Mouse (Mus musculus): ENCODE data around the gene Tcf23.

Tcf23 gene

DNA sequence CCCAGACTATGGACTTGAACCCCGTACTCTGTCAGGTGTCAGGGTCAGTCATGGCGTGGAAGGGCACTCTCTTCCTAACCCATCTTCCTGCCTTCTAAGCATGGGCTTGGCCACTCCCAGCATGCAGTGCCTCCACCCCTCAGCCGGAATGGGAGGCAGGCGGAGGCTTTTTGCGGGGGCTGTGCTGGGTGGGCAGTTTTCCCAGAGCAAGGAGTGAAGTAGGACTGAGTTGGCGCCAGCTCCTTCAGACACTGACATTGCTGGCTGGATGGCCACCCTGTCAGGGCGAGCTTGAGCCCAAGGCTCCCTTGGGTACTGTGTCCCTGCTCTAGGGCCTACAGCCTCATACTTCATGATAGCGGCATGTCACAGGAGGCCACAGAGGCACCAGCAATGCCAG is at the start of gene Tcf23:
TSS of gene Tcf23 (plus strand) at position 247 of the 400 bp plus-strand sequence.
- no peak for DNase-seq

DNA sequence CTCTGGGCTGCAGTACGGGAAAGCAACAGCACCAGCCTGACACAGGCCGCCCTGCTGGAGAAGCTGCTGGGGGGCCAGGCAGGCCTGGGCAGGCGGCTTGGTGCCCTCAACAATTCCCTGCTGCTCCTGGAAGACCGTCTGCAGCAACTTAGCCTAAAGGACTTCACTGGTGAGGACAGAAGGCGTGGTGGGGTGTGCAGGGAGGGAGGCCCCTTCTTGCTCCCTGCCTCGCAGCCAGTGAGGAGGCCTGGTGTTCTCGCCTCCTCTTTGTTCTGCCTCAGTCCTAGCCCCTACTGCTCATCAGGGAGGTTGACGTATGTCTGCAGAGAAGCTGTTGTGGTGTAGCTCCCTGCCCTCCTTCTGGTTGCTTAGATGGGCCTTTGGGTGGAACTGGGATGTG is 49.8 kb upstream of the Tcf23 start:
- DNase-seq = no peak

DNA sequence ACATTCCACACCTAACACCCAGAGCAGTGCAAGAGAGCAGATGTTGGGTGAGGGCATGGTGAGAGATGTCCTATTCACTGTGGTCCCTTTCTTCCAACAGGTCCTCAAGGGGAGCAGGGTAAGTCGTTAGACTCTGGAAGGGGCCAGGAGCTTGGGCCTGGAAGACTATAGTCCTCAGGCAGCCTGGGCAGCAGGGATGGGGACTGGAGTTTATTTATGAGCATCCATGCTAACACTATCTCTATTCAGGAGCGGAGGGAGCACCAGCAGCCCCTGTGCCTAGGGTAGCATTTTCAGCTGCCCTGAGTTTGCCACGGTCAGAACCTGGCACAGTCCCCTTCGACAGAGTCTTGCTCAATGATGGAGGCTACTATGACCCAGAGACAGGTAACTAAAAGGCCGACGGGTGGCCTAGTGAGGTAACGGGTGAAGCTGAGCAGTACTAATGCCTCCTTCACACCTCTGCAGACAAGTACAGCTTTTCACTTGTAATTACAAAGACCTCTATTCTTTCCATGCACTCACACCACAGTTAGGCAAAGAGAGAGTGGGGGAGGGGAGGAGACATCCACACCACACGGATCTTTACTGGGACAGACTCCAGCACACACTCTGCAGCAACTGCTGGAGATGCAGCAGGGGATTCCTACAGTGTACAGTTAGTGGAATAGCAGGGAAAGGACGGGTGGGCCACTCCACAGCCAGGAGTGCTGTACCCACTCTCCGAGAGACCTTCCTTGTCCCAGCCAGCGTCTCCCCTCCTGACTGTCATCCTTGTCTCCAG is 48.4 kb upstream of the Tcf23 start:
- no peak for DNase-seq

DNA sequence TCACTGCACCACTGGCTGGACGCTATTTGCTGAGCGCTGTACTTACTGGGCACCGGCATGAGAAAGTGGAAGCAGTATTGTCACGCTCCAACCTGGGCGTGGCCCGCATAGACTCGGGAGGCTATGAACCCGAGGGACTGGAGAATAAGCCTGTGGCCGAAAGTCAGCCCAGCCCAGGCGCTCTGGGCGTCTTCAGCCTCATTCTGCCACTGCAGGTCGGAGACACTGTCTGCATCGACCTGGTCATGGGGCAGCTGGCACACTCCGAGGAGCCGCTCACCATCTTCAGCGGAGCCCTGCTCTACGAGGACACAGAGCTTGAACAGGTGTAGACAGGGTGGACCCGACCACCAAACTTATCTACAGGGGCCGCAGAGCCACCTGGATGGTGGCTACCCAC is 47.8 kb upstream of the Tcf23 start:
- DNase-seq = no peak

DNA sequence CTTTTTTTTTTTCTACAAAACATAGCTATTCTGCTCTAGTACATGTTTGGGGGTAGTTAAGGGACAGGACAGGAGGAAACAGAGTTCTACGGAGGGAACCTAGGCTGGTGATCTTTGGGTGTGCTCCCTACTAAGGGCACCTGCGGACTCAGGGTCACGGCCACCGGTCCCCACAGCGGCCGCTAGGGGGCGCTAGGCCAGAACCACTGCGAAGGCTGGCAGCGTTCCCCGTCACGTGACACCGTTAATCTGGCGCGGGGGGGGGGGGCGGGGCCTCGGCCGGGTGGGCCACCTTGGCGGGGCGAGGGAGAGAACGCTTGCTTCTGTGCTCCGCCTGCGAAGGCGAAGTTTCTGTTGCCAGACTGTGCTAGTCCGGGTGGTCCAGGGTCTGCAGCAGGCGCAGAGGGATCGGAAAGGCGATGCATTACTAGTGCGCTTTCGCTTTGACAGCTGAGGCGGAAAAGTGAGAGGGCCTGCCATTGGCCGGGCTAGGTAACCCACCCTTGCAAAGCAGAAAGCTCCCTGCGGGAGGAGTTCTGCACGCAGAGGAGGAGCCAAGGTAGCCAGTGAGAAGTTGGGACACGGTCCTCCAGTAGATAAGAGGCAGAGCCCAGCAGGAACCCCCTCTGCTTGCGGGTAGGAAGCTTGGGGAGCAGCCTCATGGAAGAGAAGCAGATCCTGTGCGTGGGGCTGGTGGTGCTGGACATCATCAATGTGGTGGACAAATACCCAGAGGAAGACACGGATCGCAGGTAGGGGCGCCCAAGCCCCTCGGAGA is 47.0 kb upstream of the Tcf23 start, which contains the start of gene Khk:
TSS of gene Khk (plus strand) at position 176 of the 778 bp plus-strand sequence.
- DNase-seq = peak; percentile 93

DNA sequence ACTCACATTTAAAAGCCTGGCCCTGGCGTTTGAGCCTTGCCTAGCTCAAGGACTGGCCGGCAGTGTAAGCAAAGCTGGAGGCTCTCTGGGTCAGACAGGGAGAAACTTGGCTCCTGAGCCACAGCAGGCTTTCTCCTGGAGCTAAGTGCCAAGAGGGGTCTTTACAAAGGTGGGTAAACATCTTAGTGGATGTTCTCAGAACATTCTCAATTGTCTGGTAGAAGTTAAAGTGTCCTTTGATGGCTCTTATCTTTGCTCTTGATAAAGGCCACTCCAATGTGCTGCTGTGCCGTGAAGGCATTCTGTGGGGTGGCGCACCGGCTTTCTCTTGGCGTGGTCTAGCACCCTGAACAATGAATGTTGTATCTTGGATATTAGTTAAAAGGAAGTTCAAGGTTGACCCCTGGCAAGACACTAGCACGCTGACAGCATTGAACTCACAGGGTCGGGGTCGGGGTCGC is 45.9 kb upstream of the Tcf23 start:
- no peak for DNase-seq

DNA sequence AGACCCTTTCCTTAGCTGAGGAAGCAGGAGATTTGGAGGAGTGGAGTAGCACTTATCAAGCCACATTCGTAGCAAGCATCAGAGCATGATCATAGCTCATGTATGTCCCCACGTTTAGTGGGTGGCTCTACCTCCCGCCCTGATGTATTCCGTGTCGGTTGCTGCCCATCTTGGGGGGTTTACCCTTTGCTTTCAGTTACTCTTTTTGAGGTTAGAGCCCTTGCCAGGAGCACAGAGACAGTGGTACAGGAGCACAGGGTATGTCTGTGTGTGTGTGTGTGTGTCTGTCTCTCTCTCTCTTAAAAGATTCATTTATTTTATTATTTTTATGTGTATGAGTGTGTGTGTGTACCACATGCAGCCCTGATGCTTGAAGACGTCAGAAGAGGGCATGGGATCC is 45.3 kb upstream of the Tcf23 start:
- no peak for DNase-seq

DNA sequence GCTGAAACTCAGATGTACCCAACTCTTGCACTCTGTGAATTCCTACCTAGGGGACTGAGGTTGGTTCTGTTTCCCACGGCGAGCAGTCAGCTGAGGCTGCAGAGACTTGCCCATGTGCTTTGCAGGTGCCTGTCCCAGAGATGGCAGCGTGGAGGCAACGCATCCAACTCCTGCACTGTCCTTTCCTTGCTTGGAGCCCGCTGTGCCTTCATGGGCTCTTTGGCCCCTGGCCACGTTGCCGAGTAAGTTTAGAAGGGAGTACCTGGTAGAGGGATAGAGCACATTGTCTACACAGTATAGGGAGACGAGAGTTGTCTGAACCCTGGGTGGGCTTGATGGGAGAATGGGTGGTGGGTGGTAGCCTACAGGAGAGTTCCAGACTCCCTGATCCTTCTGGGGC is 43.8 kb upstream of the Tcf23 start:
- no peak for DNase-seq

DNA sequence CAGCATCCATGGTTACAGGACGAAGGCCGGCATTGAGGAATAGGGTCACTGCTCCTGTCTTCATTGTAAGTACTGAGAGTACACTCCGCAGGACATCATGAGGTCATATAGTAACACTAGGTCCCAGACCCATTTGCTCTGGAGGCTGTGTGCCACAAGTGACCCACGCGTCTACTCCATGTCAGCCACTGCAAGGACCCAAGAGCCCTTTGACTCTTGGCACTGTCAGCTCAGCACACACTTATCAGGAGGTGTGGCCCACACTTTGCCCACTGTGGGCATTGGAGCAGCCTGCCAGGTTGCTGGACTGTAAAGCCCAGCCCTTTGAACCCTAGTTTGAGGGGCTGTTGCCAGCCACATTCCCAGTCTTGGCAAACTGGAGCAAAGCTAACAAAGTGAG is 43.2 kb upstream of the Tcf23 start:
- no peak for DNase-seq

DNA sequence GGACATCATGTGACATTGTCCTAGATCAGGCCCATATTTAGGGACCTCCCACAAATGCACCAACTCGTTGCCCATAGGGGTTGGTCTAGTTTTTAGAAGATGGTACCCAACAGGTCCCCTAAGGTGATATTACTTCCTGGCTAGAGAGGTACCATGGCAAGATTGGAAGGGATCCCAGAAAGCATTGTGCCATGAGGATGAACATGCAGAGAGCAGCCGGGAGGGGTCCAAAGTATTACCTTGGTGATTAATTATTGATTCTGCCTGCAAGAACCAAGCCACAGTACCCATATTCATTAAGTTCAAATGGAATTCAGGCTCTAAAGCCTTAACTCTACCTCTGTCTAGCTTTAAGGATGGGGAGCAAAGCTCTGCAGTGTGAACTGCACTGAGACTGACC is 42.4 kb upstream of the Tcf23 start:
- no peak for DNase-seq

DNA sequence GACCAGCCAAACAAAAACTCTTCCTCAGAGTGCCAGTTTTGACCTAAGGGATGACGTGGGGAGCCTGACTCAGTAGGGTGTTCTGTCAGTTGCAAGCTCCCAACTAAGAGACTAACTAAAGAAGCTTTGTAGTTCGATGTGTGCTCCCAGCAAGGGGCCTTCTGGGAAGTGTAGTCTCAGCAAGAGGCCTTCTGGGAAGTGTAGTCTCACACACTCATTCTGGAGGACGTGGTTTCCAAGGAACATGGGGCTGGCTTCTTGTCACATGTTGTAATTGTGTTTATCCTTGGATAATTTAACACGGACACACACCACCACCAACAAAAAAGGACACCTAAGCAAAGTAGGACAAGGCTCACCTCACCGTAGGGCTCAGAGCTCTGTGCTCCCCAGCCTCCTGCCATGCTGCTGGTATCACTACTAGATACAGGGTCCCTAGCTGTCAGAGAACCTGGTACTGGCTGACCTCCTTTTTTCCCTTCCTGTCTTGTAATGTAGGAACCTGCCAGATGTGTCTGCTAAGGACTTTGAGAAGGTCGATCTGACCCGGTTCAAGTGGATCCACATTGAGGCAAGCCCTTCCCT is 40.4 kb upstream of the Tcf23 start:
- DNase-seq = no peak

DNA sequence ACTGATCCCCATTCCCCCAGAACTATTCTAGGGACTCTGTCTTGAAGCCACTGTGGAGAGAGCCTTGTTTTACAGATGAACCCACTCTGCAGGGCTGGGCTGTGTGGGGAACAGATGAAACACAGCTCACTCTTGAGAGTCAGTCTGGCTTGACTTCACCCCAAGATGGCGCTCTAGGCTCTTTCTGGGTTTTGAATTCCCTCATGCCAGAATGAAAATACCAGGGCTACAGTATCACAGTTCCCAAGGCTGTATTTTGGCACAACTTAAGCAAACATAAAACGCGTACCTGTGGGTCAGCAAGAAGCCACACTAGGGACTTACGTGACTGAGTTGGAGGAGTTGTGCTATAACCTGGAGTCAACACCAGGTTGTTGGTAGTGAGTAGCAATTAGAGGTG is 38.3 kb upstream of the Tcf23 start:
- peak; percentile 62 for DNase-seq

DNA sequence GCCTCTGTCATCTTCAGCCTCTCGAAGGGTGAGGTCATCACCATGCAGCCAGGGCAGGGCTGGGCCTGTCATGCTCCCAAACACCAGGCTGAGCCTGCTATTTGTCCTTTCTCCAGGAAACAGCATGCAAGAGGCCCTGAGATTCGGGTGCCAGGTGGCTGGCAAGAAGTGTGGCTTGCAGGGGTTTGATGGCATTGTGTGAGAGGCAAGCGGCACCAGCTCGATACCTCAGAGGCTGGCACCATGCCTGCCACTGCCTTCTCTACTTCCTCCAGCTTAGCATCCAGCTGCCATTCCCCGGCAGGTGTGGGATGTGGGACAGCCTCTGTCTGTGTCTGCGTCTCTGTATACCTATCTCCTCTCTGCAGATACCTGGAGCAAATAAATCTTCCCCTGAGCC is 37.6 kb upstream of the Tcf23 start:
- DNase-seq = no peak

DNA sequence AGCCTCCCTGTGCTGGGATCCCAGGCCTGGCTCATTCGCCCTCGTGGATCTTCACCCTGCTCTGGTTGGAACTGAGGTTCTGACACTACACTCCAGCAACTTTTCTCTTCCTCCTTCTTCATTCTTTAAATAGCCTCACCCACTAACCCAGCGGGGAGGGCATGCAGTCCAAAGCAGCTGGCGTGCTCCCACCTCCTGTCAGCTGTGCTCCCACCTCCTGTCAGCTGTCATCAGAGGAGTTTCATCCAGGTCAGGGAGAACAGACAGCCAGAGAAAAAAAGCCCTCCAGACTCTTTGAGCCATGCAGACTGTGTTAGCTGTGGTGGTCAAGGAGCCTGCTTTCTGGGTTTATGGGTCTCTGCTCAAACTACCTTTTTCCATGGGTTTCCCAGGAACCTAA is 37.1 kb upstream of the Tcf23 start:
- DNase-seq = no peak

DNA sequence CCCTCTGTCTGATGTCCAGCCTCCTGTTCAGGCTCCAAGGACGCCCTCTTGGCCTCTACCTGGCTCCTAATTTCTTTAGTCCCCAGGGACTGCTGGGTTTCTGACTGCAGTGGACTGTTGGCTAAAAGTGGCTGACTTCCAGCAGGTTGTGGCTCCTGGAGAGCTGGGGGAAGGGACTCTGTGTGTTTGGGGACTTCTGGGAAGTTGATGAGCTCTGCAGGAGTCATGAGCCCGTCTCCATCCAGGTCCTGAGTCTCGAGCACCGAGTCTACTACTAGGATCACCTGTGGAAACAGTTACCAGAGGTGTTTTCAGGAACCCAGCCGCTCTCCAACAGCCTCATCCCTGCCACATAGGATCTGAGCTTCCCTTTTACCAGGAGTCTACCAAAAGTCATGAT is 34.8 kb upstream of the Tcf23 start:
- DNase-seq = no peak

DNA sequence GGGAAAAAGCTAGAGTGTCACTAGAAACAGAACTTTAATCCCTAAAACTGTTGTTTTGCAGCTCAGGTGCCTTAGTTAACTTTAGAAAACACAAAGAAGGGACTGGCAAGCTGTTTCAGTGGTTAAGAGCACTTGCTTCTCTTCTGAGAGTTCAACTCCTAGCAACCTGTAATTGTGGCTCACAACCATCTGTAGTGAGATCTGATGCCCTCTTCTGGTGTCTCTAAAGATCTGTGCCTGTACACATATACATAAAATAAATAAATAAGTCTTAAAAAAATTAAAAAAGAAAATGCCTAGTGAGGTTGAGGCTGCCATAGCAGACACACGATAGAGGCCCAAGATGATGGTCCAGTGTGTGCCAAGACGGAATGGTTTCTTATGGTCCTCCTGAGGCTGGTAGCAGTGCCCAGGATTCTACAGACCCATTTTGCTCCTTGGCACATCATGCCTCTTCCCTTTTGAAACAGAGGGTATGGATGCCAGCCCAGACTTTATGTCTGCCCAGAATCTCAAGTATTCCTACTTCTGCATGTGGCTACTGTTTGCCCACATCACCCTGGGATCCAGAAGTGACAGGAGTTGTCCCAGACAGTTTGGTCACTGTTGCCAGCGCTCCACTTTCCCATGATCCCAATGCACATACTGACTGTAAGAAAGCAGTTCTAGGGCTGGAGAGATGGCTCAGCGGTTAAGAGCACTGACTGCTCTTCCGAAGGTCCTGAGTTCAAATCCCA is 33.6 kb upstream of the Tcf23 start:
- DNase-seq = no peak

DNA sequence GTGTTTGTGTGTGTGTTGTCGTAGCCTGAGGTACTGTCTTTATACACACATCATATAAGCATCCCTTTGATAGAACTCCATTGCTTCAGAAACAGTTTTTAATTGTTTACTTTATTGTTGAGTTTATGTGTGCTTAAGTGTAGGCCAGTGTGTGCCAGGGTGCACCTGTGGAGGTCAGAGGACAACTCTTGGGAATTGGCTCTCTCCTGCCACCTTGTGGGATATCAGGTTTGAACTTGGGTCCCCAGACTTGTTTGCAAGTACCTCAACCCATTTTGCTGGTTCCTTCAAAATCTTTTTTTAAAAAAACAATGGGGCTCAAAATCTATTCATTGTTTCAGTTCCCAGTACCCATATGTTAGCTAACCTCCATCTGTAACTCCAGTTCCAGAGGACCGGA is 25.5 kb upstream of the Tcf23 start:
- peak; percentile 43 for DNase-seq

DNA sequence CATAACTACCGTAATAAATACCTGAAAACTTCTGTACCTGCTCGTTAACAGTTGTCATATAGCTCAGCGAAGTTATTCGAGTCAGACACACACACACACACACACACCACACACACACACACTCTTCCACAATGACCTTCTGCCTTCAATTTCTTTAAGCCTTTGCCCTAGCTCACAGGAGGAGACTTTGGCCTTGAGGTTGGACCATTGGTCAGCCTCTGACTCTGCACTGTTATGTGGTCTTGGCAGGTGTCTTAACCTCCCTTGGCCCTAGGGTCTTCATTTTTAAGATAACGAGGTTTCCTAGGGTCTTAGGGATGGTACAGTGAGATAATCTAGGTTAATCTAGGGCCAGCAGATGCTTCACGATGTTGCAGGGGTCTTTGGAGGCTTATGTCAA is 24.1 kb upstream of the Tcf23 start:
- no peak for DNase-seq

DNA sequence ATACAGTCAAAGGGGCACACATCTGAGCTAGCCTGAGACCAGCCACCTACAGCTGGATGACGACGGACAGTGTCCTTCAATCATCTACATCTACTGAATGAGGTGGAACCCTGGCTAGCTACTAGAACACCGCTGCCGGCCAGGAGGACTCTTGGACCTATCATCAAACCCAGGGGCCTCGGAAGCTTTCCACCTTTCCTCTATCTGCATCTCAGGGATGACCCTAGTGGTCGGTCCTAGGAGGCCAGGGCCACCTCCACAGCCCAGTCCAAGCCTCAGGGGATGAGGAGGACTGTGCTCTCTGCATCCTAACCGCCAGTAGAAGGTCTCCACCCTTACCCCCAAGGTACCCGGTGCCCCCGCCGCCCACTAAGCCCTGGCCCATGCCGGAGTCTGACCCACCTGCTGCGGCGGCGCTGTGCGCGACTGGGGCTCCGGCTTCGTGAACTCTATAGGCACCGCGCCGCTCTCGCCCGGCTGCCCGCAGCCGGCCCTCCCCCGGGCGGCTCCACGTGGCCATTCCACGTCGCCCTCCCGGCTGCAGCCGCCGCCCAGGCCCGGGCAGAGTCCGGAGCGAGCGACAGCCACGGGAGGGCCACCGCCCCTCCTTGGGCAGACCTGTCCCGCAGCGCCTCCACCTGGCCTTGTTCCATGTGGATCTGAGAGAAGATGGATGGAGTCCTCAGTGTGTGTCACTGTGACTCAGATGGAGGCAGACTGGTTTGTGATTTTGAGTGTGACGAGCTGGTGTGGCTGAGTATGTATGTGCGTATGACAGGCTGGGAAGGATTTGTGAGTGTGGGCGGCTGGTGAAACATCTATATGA is 23.3 kb upstream of the Tcf23 start, which contains the start of gene Cgref1:
TSS of gene Cgref1 (minus strand) at position 636 of the 826 bp plus-strand sequence.
- DNase-seq = no peak

DNA sequence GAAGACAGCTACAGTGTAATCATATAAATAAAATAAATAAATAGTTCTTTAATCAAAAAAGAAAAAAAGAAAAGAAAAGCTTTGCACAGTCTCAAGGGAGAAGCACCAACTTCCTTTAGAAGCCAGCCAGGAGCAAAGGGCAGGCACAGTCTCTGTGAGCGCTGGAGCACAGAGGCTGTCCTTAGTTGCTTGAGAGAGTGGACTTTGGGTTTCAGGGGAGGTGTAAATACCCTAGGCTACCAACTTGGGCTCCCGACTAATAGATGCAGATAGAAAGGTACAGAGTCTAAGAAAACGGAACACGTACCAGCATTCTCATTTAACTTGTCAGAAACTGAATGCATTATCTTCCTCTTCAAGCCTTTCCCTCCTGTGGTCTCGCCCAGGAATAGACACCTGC is 19.8 kb upstream of the Tcf23 start:
- no peak for DNase-seq

DNA sequence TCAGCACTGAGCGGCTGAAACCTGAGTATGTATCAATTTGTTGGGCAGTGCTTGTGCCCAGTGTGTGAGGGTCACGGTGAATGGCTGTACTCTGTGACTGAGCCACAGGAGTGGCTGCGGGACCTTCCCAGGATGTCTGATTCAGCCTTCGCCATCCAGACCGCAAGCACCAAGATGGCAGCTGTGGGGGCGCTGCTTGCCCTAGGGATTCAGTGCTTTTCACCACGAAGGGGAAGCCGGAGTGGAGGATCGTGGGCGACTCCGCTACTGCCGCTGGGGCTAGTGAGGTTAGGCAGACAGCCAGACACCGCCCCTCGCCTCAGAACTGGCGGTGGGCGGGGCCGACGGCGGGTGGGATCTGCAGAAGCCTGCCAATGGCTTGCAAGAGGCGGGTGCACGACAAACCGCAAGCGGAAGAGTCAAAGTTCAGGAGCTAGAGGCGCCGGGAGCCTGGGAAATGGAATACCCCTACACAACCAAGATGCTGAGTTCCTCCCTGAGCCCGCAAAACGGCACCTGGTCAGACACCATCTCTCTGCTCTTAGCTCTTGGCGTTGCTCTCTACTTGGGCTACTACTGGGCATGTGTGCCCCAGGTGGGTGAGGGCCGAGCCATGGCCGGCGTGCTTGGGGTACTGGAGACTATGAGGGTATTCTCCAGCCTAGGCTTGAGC is 18.7 kb upstream of the Tcf23 start:
- DNase-seq = peak; percentile 95

DNA sequence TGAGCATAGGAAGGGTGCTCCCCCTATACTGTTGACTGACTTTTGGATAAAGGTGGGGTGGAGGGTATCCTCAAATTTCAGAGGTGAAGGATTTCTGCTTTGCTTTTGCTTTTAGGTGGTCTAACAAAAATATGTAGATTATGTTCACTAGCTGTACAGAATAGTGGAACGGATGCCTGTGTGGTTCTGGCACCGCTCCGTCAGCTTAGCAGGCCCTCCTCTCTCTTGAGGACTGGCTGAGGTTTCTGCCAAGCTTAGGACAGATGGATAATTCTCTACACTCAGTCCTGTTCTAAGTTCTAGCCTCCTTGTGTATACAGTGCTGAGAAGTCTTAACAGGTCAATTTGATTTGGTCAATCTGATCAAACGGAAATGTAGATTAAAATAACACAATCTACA is 18.0 kb upstream of the Tcf23 start:
- DNase-seq = no peak

All from thymus, postnatal 25 days (tissue).